Mouse (Mus musculus) regulatory T cell (primary cell): Measurements from ENCODE around the gene Pdxp.

Source experiments
- in situ Hi-C: fragments of 300-600 bp; cut with MboI, MseI; formaldehyde crosslinking; loops from one replicate; pipeline ENCODE4 v1.15.1; 2025; ENCODE audit warnings: high pct_unique_total_duplicates

Gene Pdxp

DNA sequence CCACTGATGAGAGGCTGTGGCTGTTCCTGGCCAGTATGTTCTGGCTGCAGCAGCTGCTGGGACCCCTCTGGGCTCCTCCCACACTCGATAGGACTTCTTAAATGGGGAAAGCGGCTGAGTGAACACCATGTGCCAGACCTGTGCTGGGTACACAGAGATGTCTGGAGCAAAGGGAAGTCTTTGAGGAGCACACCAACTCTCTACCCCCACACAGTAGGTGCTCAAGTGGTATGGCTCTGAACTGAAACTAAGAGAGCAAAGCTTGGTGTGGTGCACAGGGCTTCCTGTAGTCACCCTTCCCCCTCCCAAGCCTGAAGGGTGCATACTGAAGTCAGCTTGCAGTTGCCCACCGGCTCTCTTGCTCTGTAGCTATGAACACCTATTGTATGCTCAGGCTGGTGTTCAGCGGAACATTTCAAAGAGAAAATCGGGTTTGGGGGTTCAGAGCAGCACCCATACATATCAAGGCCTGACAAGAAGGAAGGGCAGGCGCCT lies 15.2 kb upstream of the Pdxp start:
- in situ Hi-C loops: loop anchor here (25.0 kb wide), 1 partner anchor 1111 kb away; no protein-coding TSS in a partner anchor

DNA sequence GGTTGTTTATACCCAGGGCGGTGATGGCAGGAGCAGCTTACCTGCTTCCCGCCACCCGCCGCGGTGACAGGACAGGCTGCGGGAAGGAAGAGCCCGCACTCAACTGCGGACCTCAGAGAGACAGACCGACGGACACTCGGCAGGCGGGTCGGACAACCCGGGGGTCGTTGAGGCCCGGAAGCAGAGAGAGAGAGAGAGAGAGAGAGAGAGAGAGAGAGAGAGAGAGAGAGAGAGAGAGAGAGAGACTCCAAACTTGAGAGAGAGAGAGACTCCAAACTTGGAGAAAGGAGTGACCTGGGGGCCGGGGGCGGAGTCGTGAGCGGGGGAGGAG lies 14.3 kb upstream of the Pdxp start, which contains the start of gene Gm49510:
TSS of gene Gm49510 (plus strand) at position 259 of the 331 bp plus-strand sequence.
- in situ Hi-C loops: loop anchor here (25.0 kb wide), 1 partner anchor 1112 kb away; no protein-coding TSS in a partner anchor

DNA sequence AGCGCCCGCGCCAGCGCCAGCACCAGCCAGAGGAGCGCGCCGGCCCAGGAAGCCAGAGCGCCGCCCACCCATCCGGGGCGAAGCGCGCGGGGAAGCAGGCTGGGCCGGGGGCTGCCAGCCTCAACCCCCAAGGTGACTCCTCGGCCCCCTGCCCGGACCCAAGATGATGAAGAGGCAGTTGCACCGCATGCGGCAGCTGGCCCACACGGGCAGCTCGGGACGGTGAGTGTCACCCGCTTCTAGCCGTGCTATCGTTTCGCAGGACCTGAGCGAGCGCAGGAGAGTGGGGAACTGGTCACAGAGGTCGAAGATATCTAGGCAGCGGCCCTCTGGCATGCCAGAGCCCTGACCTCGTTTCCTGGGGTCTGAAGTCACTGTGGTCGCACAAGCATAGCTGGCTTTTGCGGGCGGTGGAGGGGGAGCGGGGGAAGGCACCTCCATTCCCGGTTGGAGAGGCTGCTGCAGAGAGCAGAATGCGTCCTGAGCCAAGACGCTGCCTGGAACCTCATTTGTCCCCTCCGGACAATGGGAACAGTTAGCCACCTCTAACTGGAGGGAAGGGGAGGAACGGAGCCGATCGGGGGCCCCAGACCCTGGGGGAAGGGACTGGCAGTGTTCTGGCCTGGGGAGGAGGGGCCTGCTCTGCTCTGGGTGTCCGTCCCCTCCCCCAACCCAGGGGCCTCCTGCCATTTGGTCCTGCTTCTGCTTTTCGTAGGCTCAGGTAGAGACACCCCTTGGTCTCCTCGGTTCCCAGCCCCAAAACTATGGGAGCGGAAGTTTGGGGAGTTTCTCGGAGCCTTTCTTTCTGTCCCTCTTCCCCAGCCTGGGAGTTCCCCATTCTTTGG lies 13.8 kb upstream of the Pdxp start, which contains the start of gene Sh3bp1:
TSS of gene Sh3bp1 (plus strand) at position 29 of the 845 bp plus-strand sequence.
- in situ Hi-C loops: loop anchor here (25.0 kb wide), 1 partner anchor 1113 kb away; no protein-coding TSS in a partner anchor

DNA sequence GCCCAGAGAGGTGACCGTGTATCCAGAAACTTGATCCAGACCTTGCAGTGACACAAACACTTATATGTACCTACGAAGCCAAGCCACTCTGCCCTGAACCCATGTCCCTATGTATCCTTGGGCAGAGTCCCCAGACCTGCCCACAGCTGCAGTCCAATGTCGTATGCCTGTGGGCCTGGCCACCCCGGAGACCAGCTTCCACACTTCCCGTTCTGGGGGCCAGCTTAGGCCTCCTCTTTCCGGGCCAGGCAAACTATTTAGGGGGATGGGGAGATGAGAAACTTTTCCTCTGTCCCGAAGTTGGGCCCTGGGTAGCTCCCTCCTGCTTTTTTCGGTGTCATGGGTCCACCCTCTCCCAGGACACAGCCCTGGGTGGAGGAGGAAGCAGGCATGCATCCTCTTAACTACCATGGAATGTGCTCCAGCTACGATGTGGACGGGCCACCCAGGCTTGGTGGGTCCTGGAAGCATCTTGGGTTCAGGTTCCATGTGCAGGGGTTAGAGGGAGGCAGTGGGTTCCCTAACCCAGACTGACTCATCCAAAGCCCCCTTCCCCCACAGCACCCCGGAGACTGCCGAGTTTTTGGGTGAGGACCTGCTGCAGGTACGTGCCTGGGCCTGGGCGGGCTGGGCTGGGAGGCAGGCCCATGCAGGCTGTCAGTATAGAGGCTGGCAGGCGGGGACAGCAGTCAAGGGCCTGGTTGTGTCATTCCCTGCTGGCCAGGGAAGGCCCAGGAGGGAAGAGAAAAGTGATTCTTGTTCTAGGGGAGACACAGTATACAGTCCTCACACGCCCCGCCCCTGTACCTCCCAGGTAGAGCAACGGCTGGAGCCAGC lies 12.9 kb upstream of the Pdxp start:
- in situ Hi-C loops: no loop called here

GRCm38 (mm10) chr15:78901422-78901789 lies 12.3 kb upstream of the Pdxp start:
- in situ Hi-C loops: no loop called here

DNA sequence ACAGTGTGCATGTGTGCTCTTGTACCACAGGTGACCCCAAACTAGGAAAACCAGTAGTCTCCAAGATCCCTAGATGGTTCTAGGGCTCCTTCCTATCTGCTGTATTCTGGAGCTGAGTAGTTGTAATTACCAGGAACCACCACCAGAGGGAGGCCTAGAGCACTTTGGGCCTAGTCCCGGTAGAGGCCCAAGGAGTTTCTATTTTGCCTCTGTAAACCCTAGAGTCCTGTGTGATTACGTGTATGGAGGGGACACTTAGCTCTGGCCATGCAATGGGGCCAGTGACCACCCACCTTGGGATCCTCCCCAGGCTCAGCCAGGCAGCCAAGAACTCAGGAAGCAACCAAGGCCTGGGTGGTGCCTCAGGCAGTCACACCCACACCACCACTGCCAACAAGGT lies 10.5 kb upstream of the Pdxp start:
- in situ Hi-C loops: no loop called here

GRCm38 (mm10) chr15:78908399-78908798 lies 5.3 kb upstream of the Pdxp start:
- in situ Hi-C loops: no loop called here

GRCm38 (mm10) chr15:78908982-78909381 lies 4.7 kb upstream of the Pdxp start:
- in situ Hi-C loops: no loop called here

GRCm38 (mm10) chr15:78912040-78912439 lies 1.7 kb upstream of the Pdxp start:
- in situ Hi-C loops: no loop called here

- in situ Hi-C loops: no loop called here
Observed at GRCm38 (mm10) chr15:78914091-78914822, 538 bp downstream of the Pdxp start.

- in situ Hi-C loops: no loop called here
Observed at GRCm38 (mm10) chr15:78914823-78915659, 1.3 kb downstream of the Pdxp start.

- in situ Hi-C loops: no loop called here
Observed at GRCm38 (mm10) chr15:78915660-78916017, 1.9 kb downstream of the Pdxp start.

GRCm38 (mm10) chr15:78916052-78916826 lies 2.5 kb downstream of the Pdxp start:
- in situ Hi-C loops: no loop called here

DNA sequence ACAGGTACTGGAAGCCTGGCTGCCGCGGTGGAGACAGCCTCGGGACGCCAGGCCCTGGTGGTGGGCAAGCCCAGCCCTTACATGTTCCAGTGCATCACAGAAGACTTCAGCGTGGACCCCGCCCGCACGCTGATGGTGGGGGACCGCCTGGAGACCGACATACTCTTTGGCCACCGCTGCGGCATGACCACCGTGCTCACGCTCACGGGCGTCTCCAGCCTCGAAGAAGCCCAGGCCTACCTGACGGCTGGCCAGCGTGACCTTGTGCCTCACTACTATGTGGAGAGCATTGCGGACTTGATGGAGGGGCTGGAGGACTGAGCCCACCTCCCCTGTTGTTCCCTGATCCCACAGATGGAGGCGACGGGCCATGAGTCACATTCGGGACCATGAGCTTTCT lies 4.4 kb downstream of the Pdxp start:
- in situ Hi-C loops: no loop called here

GRCm38 (mm10) chr15:78919914-78920313 lies 6.2 kb downstream of the Pdxp start:
- in situ Hi-C loops: no loop called here

GRCm38 (mm10) chr15:78922700-78923099 lies 9.0 kb downstream of the Pdxp start:
- in situ Hi-C loops: no loop called here

- in situ Hi-C loops: no loop called here
Observed at GRCm38 (mm10) chr15:78923585-78923984, 9.9 kb downstream of the Pdxp start.

GRCm38 (mm10) chr15:78925129-78925528 lies 11.4 kb downstream of the Pdxp start:
- in situ Hi-C loops: no loop called here

DNA sequence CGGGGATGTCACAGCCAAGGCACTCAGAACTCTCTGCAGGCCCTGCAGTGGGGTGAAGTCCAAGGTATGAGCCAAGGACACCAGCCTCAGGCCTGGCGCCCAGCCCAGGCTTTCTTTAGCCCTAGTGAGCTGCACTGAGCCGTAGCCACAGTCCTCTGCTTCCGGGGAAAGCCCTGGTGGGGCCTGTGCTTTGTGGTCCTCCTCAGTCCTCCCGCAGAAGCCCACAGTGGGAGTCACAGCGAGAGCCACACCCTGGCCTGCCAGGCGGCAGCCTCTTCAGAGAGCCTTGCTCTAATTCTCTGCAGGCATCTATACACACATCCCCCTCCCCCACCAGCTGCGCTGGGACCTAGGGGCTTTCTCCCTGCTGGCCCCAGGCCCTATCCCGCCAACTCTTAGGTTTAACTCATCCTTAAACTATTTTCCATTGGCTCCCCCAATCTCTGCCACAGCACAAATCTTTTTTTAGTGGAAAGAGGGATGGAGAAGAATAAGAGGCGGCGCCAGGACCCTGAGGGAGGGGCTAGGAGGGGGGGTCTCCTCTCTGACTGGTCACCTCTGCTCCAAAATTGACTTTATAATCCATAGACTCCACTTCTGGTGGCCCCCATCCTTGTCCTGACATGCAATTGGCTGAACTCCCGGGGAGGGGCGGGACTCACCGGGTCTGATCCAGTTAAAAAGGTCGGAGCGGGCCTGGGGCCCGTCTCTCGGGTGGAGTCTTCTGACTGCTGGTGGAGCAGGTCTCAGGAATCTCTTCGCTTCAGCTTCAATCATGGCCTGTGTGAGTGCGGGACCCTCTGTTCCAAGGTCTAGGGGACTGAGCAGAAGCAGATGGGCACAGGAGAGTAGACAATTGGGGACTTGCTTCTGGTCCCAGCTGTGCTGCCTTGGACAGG lies 12.6 kb downstream of the Pdxp start, which contains the start of gene Lgals1:
TSS of gene Lgals1 (plus strand) at position 705 of the 899 bp plus-strand sequence.
- in situ Hi-C loops: no loop called here
